Mouse (Mus musculus) liver, adult 2 months (tissue): ENCODE data around the gene Cpeb3.

Experiments used
- CTCF ChIP-seq: fragments of 200-500 bp; IDR thresholded peaks from 2 replicates; pipeline ENCODE4 v1.5.1; 2011; ENCODE audit warnings: low read depth, low read length, control low read depth
- POLR2A ChIP-seq: fragments of 200-500 bp; IDR thresholded peaks from 2 replicates; pipeline ENCODE4 v1.6.1; 2011; ENCODE audit warnings: low read length, control low read depth; ENCODE audit not compliant: insufficient read depth; ENCODE audit errors: extremely low read depth

DNA sequence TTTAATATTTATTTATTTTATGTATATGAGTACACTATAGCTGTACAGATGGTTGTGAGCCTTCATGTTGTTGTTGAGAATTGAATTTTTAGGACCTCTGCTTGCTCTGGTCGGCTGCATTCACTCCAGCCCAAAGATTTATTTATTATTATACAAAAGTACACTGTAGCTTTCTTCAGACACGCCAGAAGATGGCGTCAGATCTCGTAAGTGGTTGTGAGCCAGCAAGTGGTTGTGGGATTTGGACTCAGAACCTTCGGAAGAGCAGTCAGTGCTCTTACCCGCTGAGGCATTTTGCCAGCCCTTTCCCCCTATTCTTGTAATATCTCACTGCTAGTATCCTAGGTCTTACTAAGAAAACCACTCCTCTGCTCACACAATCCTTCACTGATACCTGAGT lies 126.9 kb downstream of the Cpeb3 start:
- TF ChIP-seq POLR2A (no peak), CTCF (no peak)
